In the genomic region with DNA sequence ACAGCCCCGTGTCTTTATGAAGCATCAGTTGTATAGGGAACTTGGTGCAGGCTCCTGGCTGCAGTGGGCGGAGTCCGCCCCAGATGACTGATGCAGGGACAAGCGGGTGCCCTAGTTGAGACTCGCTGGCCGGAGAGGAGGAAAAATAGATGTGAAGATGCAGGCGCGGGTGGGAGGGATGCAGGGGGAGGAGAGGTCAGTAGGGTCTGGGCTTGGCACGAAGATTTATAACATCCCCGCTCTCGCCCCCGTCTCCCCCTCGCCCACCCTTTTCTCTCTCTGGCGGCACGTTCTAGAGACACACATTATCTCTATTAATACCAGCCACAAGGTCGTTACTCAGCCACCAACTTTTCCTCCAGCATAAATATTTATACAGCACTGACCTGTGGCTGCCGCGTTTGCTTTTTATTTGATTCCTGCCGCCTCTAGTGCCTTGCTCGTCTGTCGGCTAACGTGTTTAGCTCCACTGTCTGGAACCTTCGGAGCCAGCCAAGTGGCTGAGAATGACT, we compare ENCODE assay signal across 9 mouse cellular contexts.
DNase-seq lines count a peak whose midpoint lies in the region; ATAC-seq and TF ChIP-seq lines count a peak whose summit lies in the region.
"Had no signal": no experiment of that assay in that cellular context is flagged by ENCODE, and none has a peak within 500 bp of the region (broad histone marks: within the 10 kb centered on the region; RNA-seq: fewer than 3 reads in every experiment).

No protein-coding gene starts in this region.

- H3K4me3 ChIP-seq in kidney, postnatal 0 days (replicated peaks; ENCODE audit: low read depth, low read length), result 0 out of 2 replicates have a peak overlapping the region, but pooled peaks have one; percentile 4
- peak overlapping the region; percentile 14 for H3K4me3 ChIP-seq in forebrain, embryonic 11.5 days (ENCODE audit: low read depth, low read length)
- H3K4me3 ChIP-seq in liver, embryonic 11.5 days (ENCODE audit: low read depth, low read length), result no peak overlapping the region

- H3K36me3 ChIP-seq in kidney, postnatal 0 days (ENCODE audit: insufficient read depth, low read length), result no peaks in the 10 kb centered on the region
- no peaks in the 10 kb centered on the region for H3K36me3 ChIP-seq in forebrain, embryonic 11.5 days (ENCODE audit: control insufficient read depth, insufficient read depth, low read length)
- H3K36me3 ChIP-seq in liver, embryonic 11.5 days (ENCODE audit: control insufficient read depth, insufficient read depth, low read length), result no peaks in the 10 kb centered on the region

- H3K4me2 ChIP-seq in kidney, postnatal 0 days (ENCODE audit: low read length), result peak overlapping the region; percentile 42
- peak overlapping the region; percentile 38; the same call in 1 of the 2 replicates for H3K4me2 ChIP-seq in forebrain, embryonic 11.5 days (ENCODE audit: low read depth, low read length, severe bottlenecking)
- H3K4me2 ChIP-seq in liver, embryonic 11.5 days, result peak overlapping the region; percentile 4

- no peaks in the 10 kb centered on the region for H3K4me1 ChIP-seq in kidney, postnatal 0 days (replicated peaks; ENCODE audit: insufficient read depth, low read length)
- no peaks in the 10 kb centered on the region for H3K4me1 ChIP-seq in forebrain, embryonic 11.5 days (replicated peaks; ENCODE audit: control insufficient read depth, insufficient read depth, low read length)
- H3K4me1 ChIP-seq in liver, embryonic 11.5 days (replicated peaks; ENCODE audit: control insufficient read depth, insufficient read depth, low read length), result no peaks in the 10 kb centered on the region

- no peak overlapping the region for H3K27ac ChIP-seq in kidney, postnatal 0 days
- no peak overlapping the region for H3K27ac ChIP-seq in forebrain, embryonic 11.5 days (ENCODE audit: low read depth, low read length)
- no peak overlapping the region for H3K27ac ChIP-seq in liver, embryonic 11.5 days (ENCODE audit: low read depth, low read length)
- H3K27ac ChIP-seq: macrophage had no signal

- ATAC-seq in kidney, postnatal 0 days (replicated peaks; ENCODE audit: low FRiP score, low read depth), result no peak
- ATAC-seq in forebrain, embryonic 11.5 days (replicated peaks; ENCODE audit: low FRiP score), result no peak
- ATAC-seq in liver, embryonic 11.5 days (replicated peaks; ENCODE audit: low FRiP score), result no peak

- H3K9me3 ChIP-seq in kidney, postnatal 0 days (replicated peaks; ENCODE audit: low read length), result no peaks in the 10 kb centered on the region
- H3K9me3 ChIP-seq in forebrain, embryonic 11.5 days (ENCODE audit: control insufficient read depth, low read length), result no peaks in the 10 kb centered on the region
- H3K9me3 ChIP-seq in liver, embryonic 11.5 days (ENCODE audit: control insufficient read depth, low read length), result no peaks in the 10 kb centered on the region

- peak; percentile 59 for DNase-seq in kidney, postnatal 0 days (ENCODE audit: low spot score)
- DNase-seq in kidney, adult 8-10 months, result no peak
- peak; percentile 54 for DNase-seq in forebrain, embryonic 11.5 days (ENCODE audit: low spot score)
- DNase-seq in liver, embryonic 11.5 days (ENCODE audit: low spot score), result peak; percentile 46
- peak; percentile 77 for DNase-seq in retina, postnatal 1 day
- DNase-seq in gastrocnemius, postnatal 25 days, result no peak
- no peak for DNase-seq in right cerebral cortex, postnatal 14 days
- DNase-seq in right cerebral cortex, postnatal 36 days (ENCODE audit: low spot score in 2 of 2), result no peak

- H3K27me3 ChIP-seq in kidney, postnatal 0 days (ENCODE audit: insufficient read depth, low read length), result no peaks in the 10 kb centered on the region
- peaks cover 2% of the 10 kb centered on the region; the same call in 1 of the 2 replicates for H3K27me3 ChIP-seq in forebrain, embryonic 11.5 days (ENCODE audit: control insufficient read depth, insufficient read depth, low read length)
- H3K27me3 ChIP-seq in liver, embryonic 11.5 days (replicated peaks; ENCODE audit: control insufficient read depth, insufficient read depth, low read length), result 0 out of 2 replicates have a peak, but pooled peaks cover 7% of the 10 kb centered on the region

- no peak for TF ChIP-seq CTCF in kidney, postnatal 0 days (IDR thresholded peaks at IDR 0.05; ENCODE audit: low read depth)

- no peak overlapping the region for H3K9ac ChIP-seq in kidney, postnatal 0 days (ENCODE audit: low read depth, low read length)
- H3K9ac ChIP-seq in forebrain, embryonic 11.5 days (ENCODE audit: low read length), result no peak overlapping the region
- H3K9ac ChIP-seq in liver, embryonic 11.5 days (ENCODE audit: low read depth, low read length), result no peak overlapping the region

- WGBS in kidney, postnatal 0 days, result 3% methylated on average over 21 of the region's 23 CpGs
- whole genome bisulfite sequencing in forebrain, embryonic 11.5 days, result 21% methylated on average over 23 of the region's 23 CpGs
- WGBS in liver, embryonic 11.5 days, result 9% methylated on average over 22 of the region's 23 CpGs

Comparison
In these comparisons a context has a peak if more than half of its experiments do, and no peak if none do; other contexts are left out.
1. DNase-seq: peak in kidney, postnatal 0 days (single experiment), forebrain, embryonic 11.5 days (single experiment), liver, embryonic 11.5 days (single experiment) and retina, postnatal 1 day (single experiment); none in kidney, adult 8-10 months (0 of 2), gastrocnemius, postnatal 25 days (single experiment), right cerebral cortex, postnatal 14 days (single experiment) and right cerebral cortex, postnatal 36 days (0 of 2).
2. Peak in every context shown above with its lines, with median percentiles within 50 percentile points of each other: H3K4me2 ChIP-seq.